Mouse (Mus musculus) urinary bladder, postnatal 14 days (tissue): Measurements from ENCODE around the gene Ncf2.

Source experiments
- DNase-seq: peaks from one replicate; pipeline ENCODE4 v3.0.0; 2021; ENCODE audit warnings: low spot score

The Ncf2 gene

GRCm38 (mm10) chr1:152831619-152832018 lies 31.6 kb downstream of the Ncf2 start:
- no peak for DNase-seq

- no peak for DNase-seq
These were observed 32.3 kb downstream of the Ncf2 start for GRCm38 (mm10) chr1:152832316-152832715.

GRCm38 (mm10) chr1:152835061-152835460 lies 35.1 kb downstream of the Ncf2 start:
- no peak for DNase-seq

- DNase-seq = no peak
These were observed 38.2 kb downstream of the Ncf2 start for GRCm38 (mm10) chr1:152838026-152838702.

- no peak for DNase-seq
These were observed 38.8 kb downstream of the Ncf2 start for GRCm38 (mm10) chr1:152838841-152839240.

- no peak for DNase-seq
These were observed 40.3 kb downstream of the Ncf2 start for GRCm38 (mm10) chr1:152840343-152840742.

GRCm38 (mm10) chr1:152841057-152841456 lies 41.1 kb downstream of the Ncf2 start:
- no peak for DNase-seq

- DNase-seq = no peak
These were observed 44.6 kb downstream of the Ncf2 start for GRCm38 (mm10) chr1:152844634-152845033.

GRCm38 (mm10) chr1:152845211-152845730 lies 45.3 kb downstream of the Ncf2 start:
- DNase-seq = no peak

- no peak for DNase-seq
These were observed 46.9 kb downstream of the Ncf2 start for GRCm38 (mm10) chr1:152846856-152847255.

GRCm38 (mm10) chr1:152869901-152870300 lies 69.9 kb downstream of the Ncf2 start:
- no peak for DNase-seq

GRCm38 (mm10) chr1:152871031-152871430 lies 71.0 kb downstream of the Ncf2 start:
- DNase-seq = no peak
